Mouse (Mus musculus) adrenal gland, postnatal 25 days (tissue): ENCODE data around the gene Ndufs1. TPM values are rescaled to one million over a fixed set of nuclear protein-coding genes. Genes with fewer than 3 reads are reported as not detected.
"Not testable (repeated sequence)": the region's sequence is repeated elsewhere in the genome, so short reads cannot be mapped to it uniquely, and the experiment has no call there.

Experiments
- DNase-seq: peaks from one replicate; pipeline ENCODE4 v3.0.0; 2021; ENCODE audit warnings: mixed read lengths
- total RNA-seq: library from RNA; stranded (reverse); gene quantifications from 2 replicates; pipeline ENCODE4 v1.2.3, GENCODE M21; 2021

The Ndufs1 gene
- total RNA-seq, 1 experiment from 2014 or later: 252 TPM

- peak; percentile 55 for DNase-seq
Observed at GRCm38 (mm10) chr1:63182636-63183270, 6.1 kb upstream of the Ndufs1 start.

GRCm38 (mm10) chr1:63182212-63182611, 5.6 kb upstream of the Ndufs1 start:
- DNase-seq: peak; percentile 75

GRCm38 (mm10) chr1:63181480-63181879, 4.8 kb upstream of the Ndufs1 start:
- no peak for DNase-seq

- DNase-seq: peak; percentile 87
Observed at GRCm38 (mm10) chr1:63181019-63181418, 4.4 kb upstream of the Ndufs1 start.

GRCm38 (mm10) chr1:63180575-63180974, 3.9 kb upstream of the Ndufs1 start:
- DNase-seq: not testable (repeated sequence)

GRCm38 (mm10) chr1:63180122-63180521, 3.5 kb upstream of the Ndufs1 start:
- DNase-seq: no peak

GRCm38 (mm10) chr1:63178308-63178707, 1.7 kb upstream of the Ndufs1 start:
- no peak for DNase-seq

GRCm38 (mm10) chr1:63176259-63176603, 402 bp downstream of the Ndufs1 start:
- DNase-seq: no peak

GRCm38 (mm10) chr1:63175853-63176252, 780 bp downstream of the Ndufs1 start:
- DNase-seq: no peak

GRCm38 (mm10) chr1:63168638-63169037, 8.0 kb downstream of the Ndufs1 start:
- DNase-seq: no peak

- DNase-seq: no peak
Observed at GRCm38 (mm10) chr1:63140231-63140630, 36.4 kb downstream of the Ndufs1 start.

- DNase-seq: not testable (repeated sequence)
Observed at GRCm38 (mm10) chr1:63138586-63138985, 38.0 kb downstream of the Ndufs1 start.

- DNase-seq: no peak
Observed at GRCm38 (mm10) chr1:63137971-63138370, 38.7 kb downstream of the Ndufs1 start.

GRCm38 (mm10) chr1:63134530-63134929, 42.1 kb downstream of the Ndufs1 start:
- no peak for DNase-seq

GRCm38 (mm10) chr1:63131766-63132165, 44.9 kb downstream of the Ndufs1 start:
- DNase-seq: no peak

GRCm38 (mm10) chr1:63130883-63131282, 45.8 kb downstream of the Ndufs1 start:
- no peak for DNase-seq

- no peak for DNase-seq
Observed at GRCm38 (mm10) chr1:63129857-63130690, 46.6 kb downstream of the Ndufs1 start.

GRCm38 (mm10) chr1:63129273-63129672, 47.4 kb downstream of the Ndufs1 start:
- DNase-seq: no peak

GRCm38 (mm10) chr1:63126206-63126605, 50.4 kb downstream of the Ndufs1 start:
- no peak for DNase-seq

GRCm38 (mm10) chr1:63123823-63124450, 52.7 kb downstream of the Ndufs1 start:
- DNase-seq: no peak

GRCm38 (mm10) chr1:63122005-63122404, 54.6 kb downstream of the Ndufs1 start:
- no peak for DNase-seq

GRCm38 (mm10) chr1:63120382-63120781, 56.3 kb downstream of the Ndufs1 start:
- no peak for DNase-seq

- DNase-seq: no peak
Observed at GRCm38 (mm10) chr1:63119675-63120074, 57.0 kb downstream of the Ndufs1 start.
